Mouse (Mus musculus): ENCODE results near the gene Gm20388.
"Not testable (repeated sequence)": the region's sequence is repeated elsewhere in the genome, so short reads cannot be mapped to it uniquely, and the experiment has no call there.

The Gm20388 gene

GRCm38 (mm10) chr8:121122368-121122767 is 1211.7 kb downstream of the Gm20388 start:
- no peak for DNase-seq

GRCm38 (mm10) chr8:121123113-121123512 is 1212.5 kb downstream of the Gm20388 start:
- no peak for DNase-seq

GRCm38 (mm10) chr8:121124547-121125239 is 1214.1 kb downstream of the Gm20388 start:
- DNase-seq: no peak

GRCm38 (mm10) chr8:121125311-121125876 is 1214.8 kb downstream of the Gm20388 start:
- peak; percentile 50 to 63 for DNase-seq

- DNase-seq: no peak
Observed at GRCm38 (mm10) chr8:121126191-121126590, 1215.5 kb downstream of the Gm20388 start.

- no peak for DNase-seq
Observed at GRCm38 (mm10) chr8:121126694-121127093, 1216.1 kb downstream of the Gm20388 start.

GRCm38 (mm10) chr8:121127291-121127701 is 1216.7 kb downstream of the Gm20388 start:
- DNase-seq: no peak

GRCm38 (mm10) chr8:121127756-121128375 is 1217.2 kb downstream of the Gm20388 start, which contains the start of gene Foxl1:
Gene Foxl1 (plus strand): TSS chr8:121127940.
- DNase-seq: no peak

GRCm38 (mm10) chr8:121128531-121129264 is 1218.1 kb downstream of the Gm20388 start:
- no peak for DNase-seq

- DNase-seq: no peak
Observed at GRCm38 (mm10) chr8:121129265-121129940, 1218.8 kb downstream of the Gm20388 start.

- no peak for DNase-seq
Observed at GRCm38 (mm10) chr8:121130522-121130921, 1219.9 kb downstream of the Gm20388 start.

- DNase-seq: no peak
Observed at GRCm38 (mm10) chr8:121132961-121133513, 1222.4 kb downstream of the Gm20388 start.

- no peak for DNase-seq
Observed at GRCm38 (mm10) chr8:121134102-121134501, 1223.5 kb downstream of the Gm20388 start.

- DNase-seq: no peak
Observed at GRCm38 (mm10) chr8:121134512-121134911, 1223.9 kb downstream of the Gm20388 start.

GRCm38 (mm10) chr8:121136856-121137255 is 1226.2 kb downstream of the Gm20388 start:
- DNase-seq: no peak

GRCm38 (mm10) chr8:121145457-121146134 is 1235.0 kb downstream of the Gm20388 start:
- not testable (repeated sequence) for DNase-seq

- no peak for DNase-seq
Observed at GRCm38 (mm10) chr8:121148573-121149083, 1238.0 kb downstream of the Gm20388 start.

GRCm38 (mm10) chr8:121152394-121152793 is 1241.8 kb downstream of the Gm20388 start:
- no peak for DNase-seq

- no peak for DNase-seq
Observed at GRCm38 (mm10) chr8:121156990-121157491, 1246.4 kb downstream of the Gm20388 start.

- DNase-seq: no peak
Observed at GRCm38 (mm10) chr8:121158812-121159211, 1248.2 kb downstream of the Gm20388 start.

GRCm38 (mm10) chr8:121161437-121161836 is 1250.8 kb downstream of the Gm20388 start:
- DNase-seq: no peak

Data from kidney, adult 8-10 months (tissue).